Comparison of ENCODE assay signal across 11 mouse cellular contexts in genomic region chr8:44998275-44998674, GRCm38 (mm10).
DNase-seq lines count a peak whose midpoint lies in the region; ATAC-seq lines count a peak whose summit lies in the region.
"Had no signal": no experiment of that assay in that cellular context is flagged by ENCODE, and none has a peak within 500 bp of the region (broad histone marks: within the 10 kb centered on the region; RNA-seq: fewer than 3 reads in every experiment).

No protein-coding gene starts in this region.

- H3K4me1 ChIP-seq in hindbrain, embryonic 10.5 days (replicated peaks): peaks cover 85% of the 10 kb centered on the region
- H3K4me1 ChIP-seq in hindbrain, embryonic 11.5 days (replicated peaks; ENCODE audit: control insufficient read depth, insufficient read depth, low read length): peaks cover 7% of the 10 kb centered on the region
- peaks cover 69% of the 10 kb centered on the region for H3K4me1 ChIP-seq in embryonic facial prominence, embryonic 13.5 days
- peaks cover 59% of the 10 kb centered on the region for H3K4me1 ChIP-seq in hindbrain, embryonic 13.5 days (replicated peaks)
- peaks cover 38% of the 10 kb centered on the region for H3K4me1 ChIP-seq in midbrain, embryonic 14.5 days (ENCODE audit: control insufficient read depth, insufficient read depth, low read length)

- no peak for ATAC-seq in hindbrain, embryonic 11.5 days (ENCODE audit: low FRiP score)
- ATAC-seq in embryonic facial prominence, embryonic 13.5 days (ENCODE audit: insufficient number of reproducible peaks, insufficient read depth, low FRiP score, low TSS enrichment, low read depth): no peak
- no peak for ATAC-seq in hindbrain, embryonic 13.5 days (ENCODE audit: low FRiP score)
- no peak for ATAC-seq in midbrain, embryonic 14.5 days (ENCODE audit: low FRiP score, low TSS enrichment)
- ATAC-seq: activated CD4-positive, CD25-positive, alpha-beta regulatory T cell, adult 4 months had no signal

- WGBS in hindbrain, embryonic 10.5 days: 58% methylated on average over 9 of the region's 9 CpGs
- WGBS in hindbrain, embryonic 11.5 days: 53% methylated on average over 9 of the region's 9 CpGs
- WGBS in embryonic facial prominence, embryonic 13.5 days: 34% methylated on average over 9 of the region's 9 CpGs
- 39% methylated on average over 9 of the region's 9 CpGs for WGBS in hindbrain, embryonic 13.5 days
- 16% methylated on average over 9 of the region's 9 CpGs for WGBS in midbrain, embryonic 14.5 days

- H3K4me2 ChIP-seq in hindbrain, embryonic 11.5 days (replicated peaks; ENCODE audit: low read depth, low read length): no peak overlapping the region
- H3K4me2 ChIP-seq in embryonic facial prominence, embryonic 13.5 days: peak overlapping the region; percentile 34
- H3K4me2 ChIP-seq in hindbrain, embryonic 13.5 days: peak overlapping the region; percentile 40
- H3K4me2 ChIP-seq in midbrain, embryonic 14.5 days (ENCODE audit: low read length): peak overlapping the region; percentile 36

- H3K4me3 ChIP-seq in hindbrain, embryonic 10.5 days: peak overlapping the region; percentile 33; the same call in 1 of the 2 replicates
- H3K4me3 ChIP-seq in hindbrain, embryonic 11.5 days (ENCODE audit: low read depth, low read length): no peak overlapping the region
- 0 out of 2 replicates have a peak overlapping the region, but pooled peaks have one; percentile 0 for H3K4me3 ChIP-seq in embryonic facial prominence, embryonic 13.5 days
- H3K4me3 ChIP-seq in hindbrain, embryonic 13.5 days: peak overlapping the region; percentile 11; the same call in 1 of the 2 replicates
- 0 out of 2 replicates have a peak overlapping the region, but pooled peaks have one; percentile 7 for H3K4me3 ChIP-seq in midbrain, embryonic 14.5 days (replicated peaks; ENCODE audit: low read depth, low read length)

- H3K9me3 ChIP-seq in hindbrain, embryonic 10.5 days: no peaks in the 10 kb centered on the region
- no peaks in the 10 kb centered on the region for H3K9me3 ChIP-seq in hindbrain, embryonic 11.5 days (ENCODE audit: control insufficient read depth, low read length)
- no peaks in the 10 kb centered on the region for H3K9me3 ChIP-seq in embryonic facial prominence, embryonic 13.5 days
- no peaks in the 10 kb centered on the region for H3K9me3 ChIP-seq in hindbrain, embryonic 13.5 days
- H3K9me3 ChIP-seq in midbrain, embryonic 14.5 days (ENCODE audit: control insufficient read depth, low read length): no peaks in the 10 kb centered on the region

- no peaks in the 10 kb centered on the region for H3K27me3 ChIP-seq in hindbrain, embryonic 10.5 days (ENCODE audit: insufficient read depth, poor library complexity, severe bottlenecking)
- no peaks in the 10 kb centered on the region for H3K27me3 ChIP-seq in hindbrain, embryonic 11.5 days (ENCODE audit: control insufficient read depth, insufficient read depth, low read length)
- H3K27me3 ChIP-seq in embryonic facial prominence, embryonic 13.5 days: no peaks in the 10 kb centered on the region
- H3K27me3 ChIP-seq in hindbrain, embryonic 13.5 days: no peaks in the 10 kb centered on the region
- H3K27me3 ChIP-seq in midbrain, embryonic 14.5 days (ENCODE audit: control insufficient read depth, insufficient read depth, low read length): no peaks in the 10 kb centered on the region
- H3K27me3 ChIP-seq: CH12.LX had no signal

- H3K27ac ChIP-seq in hindbrain, embryonic 10.5 days: peak overlapping the region; percentile 83
- H3K27ac ChIP-seq in hindbrain, embryonic 11.5 days (ENCODE audit: low read depth, low read length): no peak overlapping the region
- H3K27ac ChIP-seq in embryonic facial prominence, embryonic 13.5 days: no peak overlapping the region
- H3K27ac ChIP-seq in hindbrain, embryonic 13.5 days: peak overlapping the region; percentile 78
- H3K27ac ChIP-seq in midbrain, embryonic 14.5 days (replicated peaks; ENCODE audit: low read depth, low read length): no peak overlapping the region
- H3K27ac ChIP-seq: macrophage had no signal

- DNase-seq in hindbrain, embryonic 10.5 days (ENCODE audit: low spot score): no peak
- no peak for DNase-seq in hindbrain, embryonic 11.5 days (ENCODE audit: low spot score)
- no peak for DNase-seq in midbrain, embryonic 14.5 days
- DNase-seq in natural killer cell, adult 2 months (ENCODE audit: low spot score in 2 of 2): no peak
- DNase-seq in right cerebral cortex, adult 2 months (ENCODE audit: low spot score in 2 of 2): no peak
- no peak for DNase-seq in thymus, postnatal 10 days (ENCODE audit: low spot score in 2 of 2)

- no peaks in the 10 kb centered on the region for H3K36me3 ChIP-seq in hindbrain, embryonic 10.5 days
- H3K36me3 ChIP-seq in hindbrain, embryonic 11.5 days (ENCODE audit: control insufficient read depth, insufficient read depth, low read length): no peaks in the 10 kb centered on the region
- no peaks in the 10 kb centered on the region for H3K36me3 ChIP-seq in embryonic facial prominence, embryonic 13.5 days
- H3K36me3 ChIP-seq in hindbrain, embryonic 13.5 days: no peaks in the 10 kb centered on the region
- H3K36me3 ChIP-seq in midbrain, embryonic 14.5 days (ENCODE audit: control insufficient read depth, insufficient read depth, low read length): no peaks in the 10 kb centered on the region

- H3K9ac ChIP-seq in hindbrain, embryonic 11.5 days (ENCODE audit: low read depth, low read length): no peak overlapping the region
- H3K9ac ChIP-seq in embryonic facial prominence, embryonic 13.5 days: 0 out of 2 replicates have a peak overlapping the region, but pooled peaks have one; percentile 17
- H3K9ac ChIP-seq in hindbrain, embryonic 13.5 days: no peak overlapping the region
- no peak overlapping the region for H3K9ac ChIP-seq in midbrain, embryonic 14.5 days (replicated peaks; ENCODE audit: low read length)

Comparison
In these comparisons a context has a peak if more than half of its experiments do, and no peak if none do; other contexts are left out.
1. H3K27ac ChIP-seq: peak in hindbrain, embryonic 10.5 days (single experiment) and hindbrain, embryonic 13.5 days (single experiment); none in hindbrain, embryonic 11.5 days (single experiment), embryonic facial prominence, embryonic 13.5 days (single experiment) and midbrain, embryonic 14.5 days (single experiment).